Mouse (Mus musculus): ENCODE results near the gene Opcml. TPM values are rescaled to one million over a fixed set of nuclear protein-coding genes. Genes with fewer than 3 reads are reported as not detected.

The Opcml gene
- polyA plus RNA-seq, 1 experiment from 2014 or later, result 0.02 TPM

- Histone ChIP-seq H3K4me3 (ENCODE audit: low read depth, low read length) (no peak overlapping the region), H3K4me1 (ENCODE audit: insufficient read depth) (no peaks in the 10 kb centered on the region), H3K36me3 (replicated peaks; ENCODE audit: insufficient read depth, low read length) (no peaks in the 10 kb centered on the region), H3K4me2 (ENCODE audit: low read depth, low read length) (no peak overlapping the region), H3K27me3 (ENCODE audit: insufficient read depth, low read length) (no peaks in the 10 kb centered on the region), H3K9me3 (ENCODE audit: low read length) (no peaks in the 10 kb centered on the region), H3K27ac (ENCODE audit: low read depth) (no peak overlapping the region), H3K9ac (replicated peaks) (no peak overlapping the region)
- peak; percentile 48 for TF ChIP-seq CTCF (IDR thresholded peaks at IDR 0.05; ENCODE audit: low read depth)
- TF ChIP-seq EP300 (IDR thresholded peaks at IDR 0.05; ENCODE audit: low read depth), result no peak
- ATAC-seq (no peak), DNase-seq (no peak)
- 40% methylated on average over 3 of the region's 3 CpGs for WGBS (ENCODE audit: insufficient replicate concordance)
Measured at GRCm38 (mm10) chr9:28197631-28198030, 407.1 kb downstream of the Opcml start.

- TF ChIP-seq EP300 (IDR thresholded peaks at IDR 0.05; ENCODE audit: low read depth) (no peak), CTCF (IDR thresholded peaks at IDR 0.05; ENCODE audit: low read depth) (no peak)
- WGBS (ENCODE audit: insufficient replicate concordance), result 69% methylated on average over 5 of the region's 5 CpGs
- no peak for ATAC-seq
Measured at GRCm38 (mm10) chr9:28198106-28198694, 407.6 kb downstream of the Opcml start.

GRCm38 (mm10) chr9:28207441-28207840 lies 416.9 kb downstream of the Opcml start:
- DNase-seq, result no peak
- TF ChIP-seq CTCF (IDR thresholded peaks at IDR 0.05; ENCODE audit: low read depth) (no peak), EP300 (IDR thresholded peaks at IDR 0.05; ENCODE audit: low read depth) (no peak)
- no peaks in the 10 kb centered on the region for H3K36me3 ChIP-seq (replicated peaks; ENCODE audit: insufficient read depth, low read length)
- WGBS (ENCODE audit: insufficient replicate concordance), result 69% methylated on average over 3 of the region's 3 CpGs
- no peak overlapping the region for H3K27ac ChIP-seq (ENCODE audit: low read depth)
- H3K4me3 ChIP-seq (ENCODE audit: low read depth, low read length), result no peak overlapping the region
- no peaks in the 10 kb centered on the region for H3K9me3 ChIP-seq (ENCODE audit: low read length)
- no peaks in the 10 kb centered on the region for H3K27me3 ChIP-seq (ENCODE audit: insufficient read depth, low read length)
- no peak for ATAC-seq
- no peaks in the 10 kb centered on the region for H3K4me1 ChIP-seq (ENCODE audit: insufficient read depth)
- H3K9ac ChIP-seq (replicated peaks), result no peak overlapping the region
- H3K4me2 ChIP-seq (ENCODE audit: low read depth, low read length), result no peak overlapping the region

More at GRCm38 (mm10) chr9:28198106-28198694, 407.6 kb downstream of the Opcml start:
- no peak overlapping the region for H3K4me3 ChIP-seq (ENCODE audit: low read depth, low read length)
- DNase-seq, result no peak
- H3K4me2 ChIP-seq (ENCODE audit: low read depth, low read length), result no peak overlapping the region
- H3K9ac ChIP-seq (replicated peaks), result no peak overlapping the region
- no peak overlapping the region for H3K27ac ChIP-seq (ENCODE audit: low read depth)
- H3K9me3 ChIP-seq (ENCODE audit: low read length), result no peaks in the 10 kb centered on the region
- no peaks in the 10 kb centered on the region for H3K4me1 ChIP-seq (ENCODE audit: insufficient read depth)
- H3K36me3 ChIP-seq (replicated peaks; ENCODE audit: insufficient read depth, low read length), result no peaks in the 10 kb centered on the region
- no peaks in the 10 kb centered on the region for H3K27me3 ChIP-seq (ENCODE audit: insufficient read depth, low read length)

- ATAC-seq (no peak), DNase-seq (no peak)
- H3K4me2 ChIP-seq (ENCODE audit: low read depth, low read length), result no peak overlapping the region
- no peak overlapping the region for H3K4me3 ChIP-seq (ENCODE audit: low read depth, low read length)
- H3K4me1 ChIP-seq (ENCODE audit: insufficient read depth), result no peaks in the 10 kb centered on the region
- no peak overlapping the region for H3K27ac ChIP-seq (ENCODE audit: low read depth)
- no peaks in the 10 kb centered on the region for H3K36me3 ChIP-seq (replicated peaks; ENCODE audit: insufficient read depth, low read length)
- TF ChIP-seq CTCF (IDR thresholded peaks at IDR 0.05; ENCODE audit: low read depth), result no peak
- no peak for TF ChIP-seq EP300 (IDR thresholded peaks at IDR 0.05; ENCODE audit: low read depth)
- 83% methylated on average over 1 of the region's 1 CpGs for WGBS (ENCODE audit: insufficient replicate concordance)
- no peak overlapping the region for H3K9ac ChIP-seq (replicated peaks)
- no peaks in the 10 kb centered on the region for H3K27me3 ChIP-seq (ENCODE audit: insufficient read depth, low read length)
- no peaks in the 10 kb centered on the region for H3K9me3 ChIP-seq (ENCODE audit: low read length)
Measured at GRCm38 (mm10) chr9:28208696-28209095, 418.1 kb downstream of the Opcml start.

- Histone ChIP-seq H3K4me3 (ENCODE audit: low read depth, low read length) (no peak overlapping the region), H3K9me3 (ENCODE audit: low read length) (no peaks in the 10 kb centered on the region), H3K4me1 (ENCODE audit: insufficient read depth) (no peaks in the 10 kb centered on the region), H3K27ac (ENCODE audit: low read depth) (no peak overlapping the region), H3K36me3 (replicated peaks; ENCODE audit: insufficient read depth, low read length) (no peaks in the 10 kb centered on the region), H3K27me3 (ENCODE audit: insufficient read depth, low read length) (no peaks in the 10 kb centered on the region), H3K4me2 (ENCODE audit: low read depth, low read length) (no peak overlapping the region), H3K9ac (replicated peaks) (no peak overlapping the region)
- no peak for ATAC-seq
- 73% methylated on average over 1 of the region's 1 CpGs for WGBS (ENCODE audit: insufficient replicate concordance)
- DNase-seq, result no peak
- TF ChIP-seq CTCF (IDR thresholded peaks at IDR 0.05; ENCODE audit: low read depth) (no peak), EP300 (IDR thresholded peaks at IDR 0.05; ENCODE audit: low read depth) (no peak)
Measured at GRCm38 (mm10) chr9:28211877-28212276, 421.3 kb downstream of the Opcml start.

- Histone ChIP-seq H3K36me3 (replicated peaks; ENCODE audit: insufficient read depth, low read length) (no peaks in the 10 kb centered on the region), H3K27ac (ENCODE audit: low read depth) (no peak overlapping the region), H3K27me3 (ENCODE audit: insufficient read depth, low read length) (no peaks in the 10 kb centered on the region), H3K9ac (replicated peaks) (no peak overlapping the region), H3K4me2 (ENCODE audit: low read depth, low read length) (no peak overlapping the region), H3K4me1 (ENCODE audit: insufficient read depth) (no peaks in the 10 kb centered on the region), H3K4me3 (ENCODE audit: low read depth, low read length) (no peak overlapping the region), H3K9me3 (ENCODE audit: low read length) (no peaks in the 10 kb centered on the region)
- no peak for TF ChIP-seq EP300 (IDR thresholded peaks at IDR 0.05; ENCODE audit: low read depth)
- no peak for TF ChIP-seq CTCF (IDR thresholded peaks at IDR 0.05; ENCODE audit: low read depth)
- ATAC-seq (no peak), DNase-seq (no peak)
- 66% methylated on average over 4 of the region's 4 CpGs for WGBS (ENCODE audit: insufficient replicate concordance)
Measured at GRCm38 (mm10) chr9:28213893-28214292, 423.3 kb downstream of the Opcml start.
